Mouse (Mus musculus) stomach, embryonic 15.5 days (tissue): ENCODE measurements at regions not wholly inside any gene's neighbourhood (a gene's known extent, or its start where the extent isn't known, plus 50 kb on each side); places are given as distances from the start of the nearest gene placed in this dataset.

Source experiments
- ATAC-seq: fragments of 200-750 bp; cut with Nextera tagmentation; 2 replicates; pipeline ENCODE4 v1.8.0; 2017; ENCODE audit warnings: low read depth, moderate number of reproducible peaks, moderate TSS enrichment; ENCODE audit not compliant: insufficient read depth, low FRiP score
- H3K27ac ChIP-seq: fragments of 300-500 bp; sonication (generic); 2 replicates; pipeline ENCODE4 v1.5.1; 2015; ENCODE audit warnings: mild to moderate bottlenecking, inconsistent platforms
- H3K27me3 ChIP-seq: fragments of 300-500 bp; sonication (generic); replicated peaks from 2 replicates; pipeline ENCODE4 v1.6.1; 2015; ENCODE audit warnings: inconsistent platforms
- H3K36me3 ChIP-seq: fragments of 300-500 bp; sonication (generic); 2 replicates; pipeline ENCODE4 v1.6.1; 2015; ENCODE audit warnings: inconsistent platforms
- H3K4me1 ChIP-seq: fragments of 300-500 bp; sonication (generic); 2 replicates; pipeline ENCODE4 v1.6.1; 2015; ENCODE audit warnings: inconsistent platforms
- H3K4me2 ChIP-seq: fragments of 300-500 bp; sonication (generic); 2 replicates; pipeline ENCODE4 v1.6.1; 2015; ENCODE audit warnings: mild to moderate bottlenecking, inconsistent platforms
- H3K4me3 ChIP-seq: fragments of 300-500 bp; sonication (generic); replicated peaks from 2 replicates; pipeline ENCODE4 v1.5.1; 2015; ENCODE audit warnings: inconsistent platforms
- H3K9ac ChIP-seq: fragments of 300-500 bp; sonication (generic); 2 replicates; pipeline ENCODE4 v1.6.1; 2015; ENCODE audit warnings: inconsistent platforms
- H3K9me3 ChIP-seq: fragments of 300-500 bp; sonication (generic); 2 replicates; pipeline ENCODE4 v1.6.1; 2016; ENCODE audit warnings: inconsistent platforms
- WGBS: fragments of 180-500 bp; shearing (Covaris S2); methylation state at CpG from one replicate; pipeline ENCODE4 v1.1.7; 2015; 5-methylcytosine and 5-hydroxymethylcytosine counted together

DNA sequence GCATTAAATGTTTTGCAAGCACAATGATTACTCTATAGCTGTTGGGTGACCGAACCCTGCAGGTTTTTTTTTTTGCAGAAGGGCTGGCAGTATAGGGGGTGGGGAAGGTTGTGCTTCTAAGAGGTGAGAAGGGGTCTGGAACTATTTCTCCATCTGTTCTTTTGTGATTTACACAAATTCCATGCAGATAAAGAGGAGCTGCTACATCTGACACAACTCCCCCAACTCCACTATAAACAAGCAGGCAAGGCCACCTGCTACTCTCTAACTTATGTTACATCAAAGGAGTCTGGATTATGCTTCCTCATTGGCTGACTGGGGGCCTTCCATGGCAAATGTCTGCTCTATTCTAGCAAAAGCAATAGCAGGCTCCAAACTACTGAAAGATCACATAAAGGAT, 299.2 kb upstream of the Flrt2 start:
- ATAC-seq = no peak
- Histone ChIP-seq H3K9ac (no peak overlapping the region), H3K36me3 (no peaks in the 10 kb centered on the region), H3K4me3 (no peak overlapping the region), H3K27ac (no peak overlapping the region), H3K4me2 (no peak overlapping the region), H3K9me3 (no peaks in the 10 kb centered on the region), H3K27me3 (no peaks in the 10 kb centered on the region), H3K4me1 (no peaks in the 10 kb centered on the region)
- 46% methylated on average over 1 of the region's 1 CpGs for WGBS

DNA sequence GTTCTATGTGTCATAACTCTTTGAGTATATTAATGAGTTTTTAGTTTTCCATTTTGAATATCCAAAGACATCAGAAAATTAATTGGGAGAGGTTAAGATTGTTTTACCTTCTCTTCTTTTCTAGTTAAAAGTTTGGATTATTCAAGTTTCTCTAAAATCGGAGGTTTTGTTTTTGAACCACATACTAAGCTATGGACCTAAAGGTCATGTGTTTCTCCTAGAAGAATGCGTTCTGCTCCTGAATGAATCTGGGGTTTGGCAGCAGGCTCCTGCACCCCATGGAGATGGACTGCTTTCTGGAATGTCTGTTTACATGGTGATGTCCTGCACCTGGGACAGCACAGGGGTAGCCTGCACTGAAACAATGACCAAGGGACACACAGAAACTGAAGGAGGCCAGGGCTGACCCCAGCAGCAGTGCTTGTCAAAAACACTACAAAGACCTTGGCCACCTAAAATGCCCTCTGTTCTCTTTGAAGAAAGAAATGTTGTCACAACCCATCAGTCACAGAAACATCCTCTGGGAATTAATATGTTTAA, 297.0 kb upstream of the Flrt2 start:
- Histone ChIP-seq H3K27ac (no peak overlapping the region), H3K4me1 (no peaks in the 10 kb centered on the region), H3K4me3 (no peak overlapping the region), H3K9ac (no peak overlapping the region), H3K9me3 (no peaks in the 10 kb centered on the region), H3K27me3 (no peaks in the 10 kb centered on the region), H3K36me3 (no peaks in the 10 kb centered on the region), H3K4me2 (no peak overlapping the region)
- no peak for ATAC-seq
- WGBS = 61% methylated on average over 2 of the region's 2 CpGs

DNA sequence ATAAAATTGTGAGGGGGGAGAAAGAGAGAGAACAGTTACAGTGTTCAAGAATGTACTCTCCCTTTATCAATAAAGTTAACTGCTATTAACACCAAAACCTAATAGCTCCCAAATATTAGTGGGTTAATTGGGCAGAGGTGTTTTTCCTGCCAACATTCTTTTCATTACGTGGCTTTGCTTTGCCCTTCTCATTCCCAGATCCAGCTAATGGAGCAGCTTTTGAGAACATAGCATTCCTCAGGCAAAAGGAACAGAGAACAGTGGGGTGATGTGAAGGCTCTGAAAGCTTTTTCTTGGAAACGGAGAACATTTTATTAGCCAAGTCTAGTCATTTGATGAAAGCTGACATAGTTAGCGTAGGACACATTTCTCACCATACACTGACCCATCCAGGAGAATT, 271.2 kb upstream of the Flrt2 start:
- Histone ChIP-seq H3K4me2 (no peak overlapping the region), H3K27ac (no peak overlapping the region), H3K4me1 (no peaks in the 10 kb centered on the region), H3K9me3 (no peaks in the 10 kb centered on the region), H3K4me3 (no peak overlapping the region), H3K27me3 (no peaks in the 10 kb centered on the region), H3K36me3 (no peaks in the 10 kb centered on the region), H3K9ac (no peak overlapping the region)
- ATAC-seq = no peak
- WGBS = 81% methylated on average over 3 of the region's 3 CpGs

DNA sequence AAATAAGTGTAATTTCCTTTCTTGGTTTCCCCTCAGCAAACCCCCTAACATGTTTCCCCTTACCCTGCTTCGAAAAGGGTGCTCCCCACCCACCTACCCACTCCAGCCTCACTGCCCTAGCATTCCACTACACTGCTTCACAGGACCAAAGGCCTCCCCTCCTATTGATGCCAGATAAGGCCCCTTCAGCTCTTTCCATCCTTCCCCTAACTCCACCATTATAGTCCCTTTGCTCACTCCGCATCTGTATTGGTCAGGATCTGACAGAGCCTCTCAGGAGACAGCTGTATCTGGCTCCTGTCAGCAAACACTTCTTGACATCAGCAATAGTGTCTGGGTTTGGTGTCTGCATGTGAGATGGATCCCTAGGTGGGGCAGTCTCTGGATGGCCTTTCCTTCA, 267.3 kb upstream of the Flrt2 start:
- H3K27ac ChIP-seq = no peak overlapping the region
- 68% methylated on average over 2 of the region's 2 CpGs for WGBS
- H3K27me3 ChIP-seq = no peaks in the 10 kb centered on the region
- no peaks in the 10 kb centered on the region for H3K9me3 ChIP-seq
- no peaks in the 10 kb centered on the region for H3K36me3 ChIP-seq
- no peak overlapping the region for H3K4me3 ChIP-seq
- H3K9ac ChIP-seq = no peak overlapping the region
- H3K4me1 ChIP-seq = no peaks in the 10 kb centered on the region
- no peak for ATAC-seq
- H3K4me2 ChIP-seq = no peak overlapping the region

DNA sequence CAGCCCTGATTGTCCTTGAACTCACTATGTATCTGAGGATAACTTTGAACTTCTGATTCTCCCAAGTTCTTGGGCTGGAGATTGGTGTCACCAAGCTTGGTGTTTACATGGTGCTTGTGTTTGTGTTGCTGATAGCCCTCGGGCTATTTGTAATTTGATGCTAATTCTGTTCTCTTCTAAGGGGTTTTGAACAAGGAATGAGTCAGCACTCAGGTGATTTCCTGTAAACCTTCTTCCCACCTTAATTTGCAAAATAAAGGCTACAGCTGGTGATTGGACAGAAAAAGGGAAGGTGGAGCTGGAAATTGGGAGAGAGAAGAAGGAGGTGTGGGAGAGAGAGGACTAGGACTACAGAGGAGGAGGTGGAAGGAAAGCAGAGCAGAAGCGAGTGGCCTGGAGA, 254.8 kb upstream of the Flrt2 start:
- Histone ChIP-seq H3K4me2 (no peak overlapping the region), H3K9ac (no peak overlapping the region), H3K27me3 (no peaks in the 10 kb centered on the region), H3K27ac (no peak overlapping the region), H3K9me3 (no peaks in the 10 kb centered on the region), H3K4me1 (no peaks in the 10 kb centered on the region), H3K4me3 (no peak overlapping the region), H3K36me3 (no peaks in the 10 kb centered on the region)
- no peak for ATAC-seq
- WGBS = 61% methylated on average over 2 of the region's 2 CpGs

DNA sequence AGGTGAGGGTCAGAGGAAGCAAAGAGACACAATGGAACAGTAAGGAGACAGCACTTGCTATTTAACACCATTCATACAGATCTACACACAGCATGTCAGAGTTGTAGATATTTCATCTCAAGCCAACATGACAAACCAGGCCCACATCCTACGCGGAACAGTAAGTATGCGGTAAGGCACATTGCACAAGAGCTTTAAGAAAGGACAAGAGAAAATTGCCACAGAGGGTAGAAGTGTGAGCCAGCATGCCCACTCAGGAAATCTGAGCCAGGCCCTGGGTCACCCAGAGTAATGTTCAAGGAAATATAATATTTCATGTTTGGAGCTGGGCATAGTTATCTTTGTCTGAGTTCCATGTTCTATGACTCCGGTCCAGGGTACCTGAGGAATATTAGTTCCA, 234.5 kb upstream of the Flrt2 start:
- Histone ChIP-seq H3K27ac (no peak overlapping the region), H3K9ac (no peak overlapping the region), H3K4me2 (no peak overlapping the region), H3K4me3 (no peak overlapping the region), H3K4me1 (no peaks in the 10 kb centered on the region), H3K9me3 (no peaks in the 10 kb centered on the region), H3K36me3 (no peaks in the 10 kb centered on the region), H3K27me3 (no peaks in the 10 kb centered on the region)
- no peak for ATAC-seq
- WGBS = 93% methylated on average over 4 of the region's 4 CpGs

DNA sequence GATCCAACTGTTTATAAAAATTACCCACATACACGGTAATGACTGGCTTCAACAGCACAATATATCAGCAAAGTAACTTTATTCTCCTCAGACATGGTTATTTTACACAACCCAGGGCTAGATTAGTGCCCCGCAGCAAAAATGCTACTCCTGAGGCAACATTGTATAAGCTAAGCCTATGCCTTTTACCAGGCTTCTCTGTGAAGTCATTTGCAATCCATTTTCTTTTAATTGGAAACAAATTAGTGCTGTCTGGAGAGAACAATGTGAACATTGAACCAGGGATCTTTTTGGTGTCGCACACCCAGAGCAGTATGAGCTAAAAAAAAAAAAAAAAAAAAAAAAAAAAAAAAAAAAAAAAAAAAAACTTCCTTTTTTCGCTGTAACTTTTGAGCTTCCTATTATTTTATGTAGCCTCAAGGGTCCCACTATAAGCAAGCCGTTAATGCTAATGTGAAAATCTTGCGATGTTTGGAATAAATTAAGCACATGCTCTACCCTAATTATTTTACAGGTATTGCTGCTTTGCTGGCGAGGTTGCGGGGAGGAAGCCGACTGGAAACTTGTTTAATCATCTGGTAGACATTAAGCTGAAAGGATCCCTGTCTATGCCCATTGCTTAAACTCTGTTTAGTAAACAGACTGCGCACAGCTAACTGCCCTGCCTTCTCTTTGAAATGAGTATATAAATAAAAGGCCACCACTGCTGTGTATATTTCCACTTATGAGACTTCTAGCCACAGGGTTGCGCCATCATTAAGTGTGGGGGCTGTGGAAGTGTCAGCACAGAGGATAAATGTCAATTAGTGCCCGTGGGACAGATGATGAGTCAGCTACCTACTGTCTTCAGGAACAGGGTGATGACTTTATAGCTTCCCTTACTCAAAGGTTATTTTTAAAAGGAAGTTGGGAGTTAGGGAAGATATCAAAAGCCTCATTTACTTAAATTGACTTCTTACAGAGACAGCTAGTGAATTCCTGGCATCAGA, 225.2 kb upstream of the Flrt2 start:
- Histone ChIP-seq H3K9ac (no peak overlapping the region), H3K4me1 (no peaks in the 10 kb centered on the region), H3K36me3 (no peaks in the 10 kb centered on the region), H3K4me2 (no peak overlapping the region), H3K27ac (no peak overlapping the region), H3K27me3 (no peaks in the 10 kb centered on the region), H3K9me3 (no peaks in the 10 kb centered on the region), H3K4me3 (no peak overlapping the region)
- ATAC-seq = no peak
- 54% methylated on average over 12 of the region's 12 CpGs for WGBS

DNA sequence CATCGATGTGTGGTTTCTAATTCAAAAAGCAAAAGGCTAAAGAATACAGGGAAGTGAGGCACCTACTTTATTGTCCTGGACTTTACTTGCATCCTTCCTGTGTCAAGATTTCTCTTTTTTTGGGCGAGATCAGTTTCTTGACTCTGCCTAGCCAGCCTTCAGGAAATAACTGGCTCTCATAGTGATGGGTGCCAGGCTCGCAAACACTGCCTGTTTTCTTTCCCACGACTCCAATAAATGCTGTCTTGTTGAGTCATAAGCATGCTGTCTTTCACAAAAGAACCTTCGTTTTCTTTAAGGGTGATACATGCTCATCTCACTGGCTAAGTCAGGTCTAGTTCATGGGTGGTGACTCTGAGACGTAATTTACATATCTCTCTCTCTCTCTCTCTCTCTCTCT, 222.1 kb upstream of the Flrt2 start:
- no peaks in the 10 kb centered on the region for H3K27me3 ChIP-seq
- ATAC-seq = no peak
- H3K27ac ChIP-seq = no peak overlapping the region
- no peak overlapping the region for H3K9ac ChIP-seq
- 69% methylated on average over 6 of the region's 6 CpGs for WGBS
- H3K4me3 ChIP-seq = no peak overlapping the region
- no peak overlapping the region for H3K4me2 ChIP-seq
- H3K9me3 ChIP-seq = no peaks in the 10 kb centered on the region
- H3K4me1 ChIP-seq = no peaks in the 10 kb centered on the region
- no peaks in the 10 kb centered on the region for H3K36me3 ChIP-seq

DNA sequence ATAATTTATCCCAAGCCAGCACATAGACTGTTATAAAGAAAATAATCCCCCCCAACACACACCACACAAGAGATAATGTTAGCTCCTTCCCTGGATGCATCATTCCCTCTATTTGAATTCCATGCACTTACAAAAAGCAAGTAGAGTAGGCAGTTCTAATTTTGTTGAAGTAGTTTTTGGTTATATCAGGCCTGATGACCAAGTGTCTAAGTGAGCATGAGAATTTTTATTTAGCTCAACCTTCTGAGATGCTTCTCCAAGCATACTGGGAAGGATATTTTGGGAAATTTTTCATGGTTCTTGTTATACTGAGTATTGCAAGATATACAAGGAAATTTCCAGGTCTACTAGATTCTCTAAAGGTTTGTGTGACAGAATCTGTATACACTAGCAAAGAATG, 205.5 kb upstream of the Flrt2 start:
- Histone ChIP-seq H3K4me3 (no peak overlapping the region), H3K4me1 (no peaks in the 10 kb centered on the region), H3K9me3 (no peaks in the 10 kb centered on the region), H3K27me3 (no peaks in the 10 kb centered on the region), H3K27ac (no peak overlapping the region), H3K36me3 (no peaks in the 10 kb centered on the region), H3K4me2 (no peak overlapping the region), H3K9ac (no peak overlapping the region)
- ATAC-seq = no peak

DNA sequence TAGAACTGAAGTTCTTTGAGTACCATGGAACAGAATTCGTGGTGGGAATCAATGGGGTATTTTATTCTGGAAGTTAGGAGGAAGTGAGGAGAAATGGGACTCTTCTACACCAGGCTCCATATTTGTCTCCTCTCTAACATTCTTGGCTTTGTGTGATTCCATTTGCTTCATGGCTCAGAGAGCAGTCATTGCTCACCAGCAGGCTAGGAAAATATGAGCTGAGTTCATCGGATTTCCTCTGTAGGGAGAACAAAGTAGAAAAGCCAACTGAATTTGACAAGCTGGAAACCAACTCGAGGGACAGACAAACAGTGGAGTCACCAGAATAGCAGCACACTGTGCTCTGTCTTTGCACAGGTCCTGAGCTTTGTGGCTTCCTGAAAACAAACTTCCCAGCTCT, 203.7 kb upstream of the Flrt2 start:
- H3K36me3 ChIP-seq = no peaks in the 10 kb centered on the region
- H3K4me3 ChIP-seq = no peak overlapping the region
- ATAC-seq = no peak
- H3K4me1 ChIP-seq = no peaks in the 10 kb centered on the region
- no peak overlapping the region for H3K4me2 ChIP-seq
- no peaks in the 10 kb centered on the region for H3K9me3 ChIP-seq
- no peak overlapping the region for H3K9ac ChIP-seq
- WGBS = 60% methylated on average over 3 of the region's 3 CpGs
- H3K27me3 ChIP-seq = no peaks in the 10 kb centered on the region
- H3K27ac ChIP-seq = no peak overlapping the region

DNA sequence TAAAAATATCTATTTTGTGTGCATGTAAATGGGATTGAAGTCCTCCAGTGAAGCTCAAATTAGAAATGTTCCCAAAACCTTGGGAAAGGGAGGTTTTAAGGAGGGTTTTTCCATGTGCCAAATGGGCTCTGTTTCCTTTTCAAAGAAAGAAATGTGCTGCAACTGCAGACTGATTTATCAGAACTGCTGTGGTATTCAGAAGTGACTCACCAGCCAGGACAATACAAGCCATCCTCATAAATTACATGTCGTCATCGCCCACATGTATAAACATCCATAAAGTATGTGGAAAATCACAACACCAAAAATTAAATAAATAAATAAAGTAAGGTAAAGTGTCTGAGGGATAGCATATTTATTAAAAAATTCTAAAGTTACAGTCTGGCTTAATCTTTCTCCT, 202.7 kb upstream of the Flrt2 start:
- H3K9me3 ChIP-seq = no peaks in the 10 kb centered on the region
- no peaks in the 10 kb centered on the region for H3K4me1 ChIP-seq
- no peaks in the 10 kb centered on the region for H3K36me3 ChIP-seq
- H3K27ac ChIP-seq = no peak overlapping the region
- ATAC-seq = no peak
- H3K4me2 ChIP-seq = no peak overlapping the region
- no peaks in the 10 kb centered on the region for H3K27me3 ChIP-seq
- WGBS = 80% methylated on average over 2 of the region's 2 CpGs
- H3K4me3 ChIP-seq = no peak overlapping the region
- H3K9ac ChIP-seq = no peak overlapping the region

DNA sequence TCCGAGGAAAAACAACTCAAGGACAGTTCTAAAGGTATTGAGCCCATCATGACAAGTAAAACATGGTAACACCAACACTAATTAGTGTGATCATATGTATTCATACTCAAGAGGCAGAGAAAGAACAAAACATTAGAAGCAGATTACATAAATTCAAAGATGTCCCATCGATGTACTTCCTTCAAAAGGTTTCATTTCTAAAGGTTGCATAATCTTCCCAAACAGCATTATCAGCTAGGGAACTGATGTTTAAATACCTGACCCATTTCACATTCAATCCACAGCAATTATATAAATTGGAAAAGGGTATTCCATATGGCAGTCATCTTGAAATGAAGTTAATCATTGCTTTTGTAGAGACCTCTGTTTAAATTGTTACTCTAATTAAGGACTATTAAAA, 202.2 kb upstream of the Flrt2 start:
- Histone ChIP-seq H3K27ac (no peak overlapping the region), H3K9me3 (no peaks in the 10 kb centered on the region), H3K9ac (no peak overlapping the region), H3K4me2 (no peak overlapping the region), H3K4me1 (no peaks in the 10 kb centered on the region), H3K4me3 (no peak overlapping the region), H3K27me3 (no peaks in the 10 kb centered on the region), H3K36me3 (no peaks in the 10 kb centered on the region)
- WGBS = 79% methylated on average over 2 of the region's 2 CpGs
- no peak for ATAC-seq
